Mouse (Mus musculus): ENCODE data around the gene Slc7a1. TPM values are rescaled to one million over a fixed set of nuclear protein-coding genes. Genes with fewer than 3 reads are reported as not detected.
"Not testable (repeated sequence)": the region's sequence is repeated elsewhere in the genome, so short reads cannot be mapped to it uniquely, and the experiment has no call there.

The Slc7a1 gene
- polyA plus RNA-seq, 1 experiment from 2014 or later, result 16.7 TPM

DNA sequence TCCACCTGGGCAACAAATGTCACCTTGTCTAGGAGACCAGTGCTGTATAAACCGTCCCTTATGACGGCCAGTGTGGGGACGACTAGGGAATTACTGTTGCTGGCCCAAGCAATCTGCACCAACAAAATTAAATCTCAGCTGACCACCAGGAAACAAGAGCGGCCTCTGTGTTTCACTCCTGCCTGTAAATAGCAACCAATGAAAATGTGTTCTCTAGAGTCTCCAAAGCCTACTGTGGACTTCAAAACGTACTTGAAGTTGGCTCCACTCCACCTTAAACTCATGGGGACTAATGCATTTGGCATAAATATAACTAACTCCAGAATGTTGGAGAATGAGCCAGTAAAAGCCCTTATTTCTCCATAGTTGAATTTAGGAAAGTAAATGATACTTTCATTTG, 55.3 kb downstream of the Slc7a1 start:
- no peaks in the 10 kb centered on the region for H3K27me3 ChIP-seq (ENCODE audit: insufficient read depth, low read length)
- H3K27ac ChIP-seq (ENCODE audit: low read length), result no peak overlapping the region
- peaks cover 10% of the 10 kb centered on the region; the same call in 1 of the 2 replicates for H3K36me3 ChIP-seq (ENCODE audit: insufficient read depth, low read length)
- H3K9me3 ChIP-seq (ENCODE audit: low read length), result no peaks in the 10 kb centered on the region
- H3K4me1 ChIP-seq (ENCODE audit: insufficient read depth, low read length), result peaks cover 14% of the 10 kb centered on the region
- ATAC-seq (ENCODE audit: low FRiP score, low TSS enrichment), result no peak
- 67% methylated on average over 5 of the region's 5 CpGs for WGBS
- no peak overlapping the region for H3K4me3 ChIP-seq (ENCODE audit: low read length)
- no peak overlapping the region for H3K4me2 ChIP-seq (replicated peaks; ENCODE audit: low read depth, low read length)
- no peak overlapping the region for H3K9ac ChIP-seq (replicated peaks; ENCODE audit: low read length)

DNA sequence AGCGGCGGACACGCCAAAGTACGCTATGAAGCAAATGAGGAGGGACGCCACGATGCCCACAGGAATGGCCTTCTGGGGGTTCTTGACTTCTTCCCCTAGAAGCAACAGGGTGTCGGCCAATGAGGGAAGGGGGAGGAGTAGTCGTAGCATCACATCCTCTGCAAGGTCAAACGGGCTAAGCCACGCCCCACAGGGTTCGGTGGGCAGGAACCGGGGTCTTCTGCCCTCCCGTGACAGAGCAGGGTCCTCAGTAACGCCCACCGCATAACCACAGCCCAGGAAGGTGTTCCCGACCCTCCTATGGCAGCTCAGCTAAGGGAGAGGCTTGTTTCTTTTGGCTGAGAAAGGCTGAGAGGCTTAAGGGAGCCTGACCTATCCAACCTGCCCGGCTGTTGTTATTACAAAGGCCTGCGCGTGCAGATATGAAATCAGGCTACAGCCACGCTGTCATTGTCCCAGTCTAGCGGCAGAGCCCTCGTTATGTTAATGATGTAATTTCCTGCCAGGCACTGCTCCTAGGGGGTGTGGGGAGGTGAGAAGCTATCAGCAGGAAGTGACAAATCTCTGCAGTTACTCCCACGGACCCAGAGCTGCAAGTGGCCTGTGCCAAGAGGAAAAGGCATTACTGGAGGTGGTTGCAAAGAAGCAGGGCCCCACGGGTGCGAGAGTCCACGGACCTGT, 57.5 kb downstream of the Slc7a1 start:
- 22% methylated on average over 26 of the region's 26 CpGs for WGBS
- peak overlapping the region; percentile 32 for H3K4me3 ChIP-seq (ENCODE audit: low read length)
- peak overlapping the region; percentile 48; the same call in 1 of the 2 replicates for H3K9ac ChIP-seq (replicated peaks; ENCODE audit: low read length)

DNA sequence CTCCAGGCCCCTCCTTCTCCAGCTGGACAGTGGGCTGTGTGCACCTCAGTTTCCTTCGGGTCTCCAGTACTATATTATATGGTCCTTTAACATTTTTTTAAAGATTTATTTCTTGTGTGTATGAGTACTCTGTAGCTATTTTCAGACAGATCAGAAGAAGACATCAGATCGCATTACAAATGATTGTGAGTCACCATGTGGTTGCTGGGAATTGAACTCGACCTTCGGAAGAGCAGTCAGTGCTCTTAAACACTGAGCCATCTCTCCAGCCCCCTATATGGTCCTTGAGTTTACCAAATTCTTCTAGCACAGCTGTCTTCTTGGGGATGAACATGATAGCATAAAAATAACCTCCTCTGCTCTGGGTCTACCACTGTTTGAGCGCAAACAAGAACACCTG, 60.6 kb downstream of the Slc7a1 start:
- ATAC-seq (ENCODE audit: low FRiP score, low TSS enrichment), result no peak
- Histone ChIP-seq H3K4me2 (replicated peaks; ENCODE audit: low read depth, low read length) (no peak overlapping the region), H3K27me3 (ENCODE audit: insufficient read depth, low read length) (no peaks in the 10 kb centered on the region), H3K9me3 (ENCODE audit: low read length) (no peaks in the 10 kb centered on the region), H3K36me3 (ENCODE audit: insufficient read depth, low read length) (peaks cover 23% of the 10 kb centered on the region), H3K27ac (ENCODE audit: low read length) (no peak overlapping the region), H3K4me3 (ENCODE audit: low read length) (no peak overlapping the region), H3K9ac (replicated peaks; ENCODE audit: low read length) (no peak overlapping the region), H3K4me1 (ENCODE audit: insufficient read depth, low read length) (peaks cover 14% of the 10 kb centered on the region)
- WGBS, result 91% methylated on average over 5 of the region's 5 CpGs

More for the DNA sequence above, 57.5 kb downstream of the Slc7a1 start:
- no peaks in the 10 kb centered on the region for H3K27me3 ChIP-seq (ENCODE audit: insufficient read depth, low read length)
- peak; percentile 85 for ATAC-seq (ENCODE audit: low FRiP score, low TSS enrichment)
- H3K4me1 ChIP-seq (ENCODE audit: insufficient read depth, low read length), result peaks cover 14% of the 10 kb centered on the region
- H3K27ac ChIP-seq (ENCODE audit: low read length), result peak overlapping the region; percentile 64
- H3K36me3 ChIP-seq (ENCODE audit: insufficient read depth, low read length), result peaks cover 10% of the 10 kb centered on the region; the same call in 1 of the 2 replicates
- no peaks in the 10 kb centered on the region for H3K9me3 ChIP-seq (ENCODE audit: low read length)
- peak overlapping the region; percentile 49 for H3K4me2 ChIP-seq (replicated peaks; ENCODE audit: low read depth, low read length)

DNA sequence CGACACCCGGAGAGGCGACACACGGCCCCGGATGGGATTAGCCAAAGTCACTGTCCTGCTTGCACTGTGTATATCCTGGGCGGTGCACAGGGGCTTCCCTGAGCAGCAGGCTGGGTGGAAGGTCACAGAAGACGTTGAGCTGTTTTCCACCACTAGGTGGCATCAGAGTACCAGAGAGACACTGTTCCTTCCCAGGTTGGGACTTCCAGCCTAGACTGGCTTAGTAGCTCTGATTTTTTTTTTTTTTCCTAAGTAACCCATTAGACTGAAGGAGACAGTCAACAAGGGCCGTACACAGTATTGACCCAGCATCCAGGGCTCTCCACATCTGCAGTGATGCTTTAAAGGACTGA, 67.1 kb downstream of the Slc7a1 start:
- 30% methylated on average over 8 of the region's 8 CpGs for WGBS
- Histone ChIP-seq H3K4me2 (replicated peaks; ENCODE audit: low read depth, low read length) (no peak overlapping the region), H3K27me3 (ENCODE audit: insufficient read depth, low read length) (no peaks in the 10 kb centered on the region), H3K36me3 (ENCODE audit: insufficient read depth, low read length) (peaks cover 26% of the 10 kb centered on the region), H3K9ac (replicated peaks; ENCODE audit: low read length) (no peak overlapping the region), H3K4me1 (ENCODE audit: insufficient read depth, low read length) (no peaks in the 10 kb centered on the region), H3K27ac (ENCODE audit: low read length) (no peak overlapping the region), H3K4me3 (ENCODE audit: low read length) (no peak overlapping the region), H3K9me3 (ENCODE audit: low read length) (no peaks in the 10 kb centered on the region)
- peak; percentile 69 for ATAC-seq (ENCODE audit: low FRiP score, low TSS enrichment)

DNA sequence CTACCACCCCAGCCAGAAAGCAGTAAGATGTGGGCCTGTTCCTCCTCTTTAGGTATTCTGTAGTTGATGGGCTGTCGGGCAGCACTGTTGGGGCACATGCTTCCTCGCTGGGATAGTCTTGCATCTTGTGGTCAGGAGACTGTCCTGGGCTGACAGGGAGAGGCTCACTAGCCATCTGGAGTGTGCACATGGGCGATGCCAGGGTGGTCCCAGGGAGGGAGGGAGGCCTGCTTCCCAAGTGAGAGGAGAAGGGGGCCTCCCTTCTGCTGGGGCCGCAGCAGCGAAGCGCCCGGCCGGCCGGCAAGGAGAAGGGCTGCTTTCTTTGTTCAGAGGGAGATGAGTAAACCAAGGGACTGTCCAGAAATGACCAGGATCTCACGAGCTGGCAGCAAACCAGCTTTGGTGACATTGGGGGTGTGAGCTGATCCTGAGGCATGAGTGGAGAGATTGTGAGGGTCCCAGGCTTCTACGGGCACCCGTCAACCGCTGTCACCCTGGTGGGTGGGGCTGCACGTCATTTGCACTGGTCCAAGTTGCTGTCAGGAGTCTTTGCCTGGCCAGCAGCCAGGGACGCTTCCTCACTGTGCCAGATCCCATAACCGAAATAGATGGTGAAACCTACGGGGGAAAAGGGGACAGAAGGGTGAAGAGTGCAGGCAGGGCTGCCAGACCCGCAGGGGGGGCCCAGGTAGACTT, 67.6 kb downstream of the Slc7a1 start:
- no peak overlapping the region for H3K4me2 ChIP-seq (replicated peaks; ENCODE audit: low read depth, low read length)
- no peaks in the 10 kb centered on the region for H3K27me3 ChIP-seq (ENCODE audit: insufficient read depth, low read length)
- peaks cover 26% of the 10 kb centered on the region for H3K36me3 ChIP-seq (ENCODE audit: insufficient read depth, low read length)
- H3K4me1 ChIP-seq (ENCODE audit: insufficient read depth, low read length), result no peaks in the 10 kb centered on the region
- no peak overlapping the region for H3K4me3 ChIP-seq (ENCODE audit: low read length)
- 87% methylated on average over 18 of the region's 18 CpGs for WGBS
- peak; percentile 5; the same call in 1 of the 2 replicates for ATAC-seq (ENCODE audit: low FRiP score, low TSS enrichment)
- H3K9me3 ChIP-seq (ENCODE audit: low read length), result no peaks in the 10 kb centered on the region
- H3K9ac ChIP-seq (replicated peaks; ENCODE audit: low read length), result no peak overlapping the region
- H3K27ac ChIP-seq (ENCODE audit: low read length), result no peak overlapping the region

DNA sequence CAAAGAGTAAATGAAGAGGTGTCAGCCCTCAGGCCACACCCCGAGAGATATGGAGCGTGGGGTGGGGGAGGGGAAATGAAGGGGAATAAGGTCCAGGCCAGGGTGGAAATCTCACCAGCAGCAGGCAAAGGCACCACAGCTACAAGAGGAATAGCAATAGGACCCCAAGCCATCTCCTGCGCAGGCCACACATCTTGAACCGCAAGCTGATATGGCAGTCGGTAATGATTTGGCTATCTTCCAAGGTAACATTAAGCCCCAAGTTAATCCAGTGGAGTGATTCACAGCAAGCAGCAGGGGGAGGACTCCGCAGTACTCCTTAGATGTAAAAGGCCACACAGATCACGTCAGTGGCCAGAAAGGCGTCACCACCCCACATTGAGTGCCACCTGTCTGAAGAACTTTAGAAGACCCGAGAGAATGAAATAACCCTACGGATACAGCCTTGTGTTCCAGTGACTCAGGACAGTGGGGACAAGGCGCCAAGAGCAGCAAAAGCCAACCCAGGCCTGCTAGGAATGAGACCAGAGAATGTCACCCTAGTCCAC, 68.4 kb downstream of the Slc7a1 start:
- Histone ChIP-seq H3K9ac (replicated peaks; ENCODE audit: low read length) (no peak overlapping the region), H3K4me2 (replicated peaks; ENCODE audit: low read depth, low read length) (no peak overlapping the region), H3K9me3 (ENCODE audit: low read length) (no peaks in the 10 kb centered on the region), H3K27ac (ENCODE audit: low read length) (no peak overlapping the region), H3K4me1 (ENCODE audit: insufficient read depth, low read length) (no peaks in the 10 kb centered on the region), H3K27me3 (ENCODE audit: insufficient read depth, low read length) (no peaks in the 10 kb centered on the region), H3K4me3 (ENCODE audit: low read length) (no peak overlapping the region), H3K36me3 (ENCODE audit: insufficient read depth, low read length) (peaks cover 20% of the 10 kb centered on the region)
- 71% methylated on average over 11 of the region's 11 CpGs for WGBS
- ATAC-seq (ENCODE audit: low FRiP score, low TSS enrichment), result no peak

DNA sequence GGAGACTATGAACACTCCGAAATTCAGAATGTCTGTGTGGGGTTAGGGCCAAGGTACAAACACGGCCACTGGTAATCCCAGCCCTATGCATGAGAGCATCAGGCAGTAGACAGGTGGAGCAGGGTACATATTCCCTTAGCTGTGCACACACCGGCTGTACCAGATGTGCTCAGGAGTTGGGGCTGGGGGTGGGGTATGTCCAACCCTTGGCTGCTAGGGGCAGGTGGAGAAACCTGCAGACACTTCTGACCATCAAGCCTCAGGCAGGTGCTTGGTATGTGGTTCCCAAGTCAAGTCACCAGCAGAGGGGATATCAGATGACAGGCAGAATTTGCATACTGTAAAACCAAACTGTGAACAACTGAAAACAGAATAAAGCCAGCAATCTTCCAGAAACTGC, 70.7 kb downstream of the Slc7a1 start:
- Histone ChIP-seq H3K4me2 (replicated peaks; ENCODE audit: low read depth, low read length) (no peak overlapping the region), H3K9ac (replicated peaks; ENCODE audit: low read length) (no peak overlapping the region), H3K27me3 (ENCODE audit: insufficient read depth, low read length) (no peaks in the 10 kb centered on the region), H3K4me1 (ENCODE audit: insufficient read depth, low read length) (no peaks in the 10 kb centered on the region), H3K4me3 (ENCODE audit: low read length) (no peak overlapping the region), H3K27ac (ENCODE audit: low read length) (no peak overlapping the region), H3K36me3 (ENCODE audit: insufficient read depth, low read length) (peaks cover 8% of the 10 kb centered on the region), H3K9me3 (ENCODE audit: low read length) (no peaks in the 10 kb centered on the region)
- WGBS, result 85% methylated on average over 3 of the region's 3 CpGs
- no peak for ATAC-seq (ENCODE audit: low FRiP score, low TSS enrichment)

DNA sequence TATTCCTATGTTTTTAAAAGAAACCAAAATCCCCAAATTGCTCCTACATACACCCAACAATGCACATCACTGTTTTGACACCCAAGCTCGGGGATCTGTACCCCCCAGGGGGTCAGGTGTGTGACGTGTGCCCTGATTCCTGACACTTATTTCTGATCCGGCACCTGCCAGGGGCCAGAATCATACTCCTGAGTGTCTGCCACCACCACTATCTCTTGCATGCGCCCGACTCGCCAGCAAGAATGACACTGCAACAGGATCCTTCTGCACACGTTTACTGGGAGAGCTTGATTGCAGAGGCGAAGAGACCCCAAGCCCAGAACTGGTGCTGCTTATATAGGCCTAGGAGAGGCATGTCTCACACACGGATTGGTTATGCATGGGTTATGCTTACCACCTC, 73.4 kb downstream of the Slc7a1 start:
- not testable (repeated sequence) for H3K4me3 ChIP-seq (ENCODE audit: low read length); H3K27ac ChIP-seq (ENCODE audit: low read length); H3K9me3 ChIP-seq (ENCODE audit: low read length); ATAC-seq (ENCODE audit: low FRiP score, low TSS enrichment); H3K4me2 ChIP-seq (replicated peaks; ENCODE audit: low read depth, low read length); H3K27me3 ChIP-seq (ENCODE audit: insufficient read depth, low read length); H3K4me1 ChIP-seq (ENCODE audit: insufficient read depth, low read length); H3K36me3 ChIP-seq (ENCODE audit: insufficient read depth, low read length); H3K9ac ChIP-seq (replicated peaks; ENCODE audit: low read length)
- WGBS, result 93% methylated on average over 9 of the region's 9 CpGs

DNA sequence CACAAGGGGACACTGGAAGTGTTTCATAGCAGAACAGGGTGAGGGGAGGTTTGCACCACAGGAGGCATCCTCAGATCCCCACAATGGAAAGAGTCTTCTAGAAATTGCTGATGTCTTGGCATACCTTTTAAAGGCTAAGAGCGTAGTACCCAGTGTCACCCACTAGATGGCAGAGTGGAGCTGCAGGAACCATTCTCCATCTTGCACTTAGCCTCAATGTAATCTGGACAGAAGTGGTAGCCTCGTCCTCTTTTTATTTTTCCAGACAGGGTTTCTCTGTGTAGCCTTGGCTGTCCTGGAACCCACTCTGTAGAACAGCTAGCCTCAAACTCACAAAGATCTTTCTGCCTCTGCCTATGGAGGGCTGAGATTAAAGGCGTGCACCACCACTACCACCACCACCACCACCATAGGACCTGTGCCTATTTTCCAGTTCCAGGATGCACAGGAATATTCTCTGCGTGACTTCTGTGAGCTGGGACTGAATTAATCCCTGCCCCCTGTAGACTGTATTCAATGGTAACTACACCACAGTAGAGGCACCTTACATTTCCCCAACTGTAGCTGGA, 74.3 kb downstream of the Slc7a1 start:
- no peaks in the 10 kb centered on the region for H3K4me1 ChIP-seq (ENCODE audit: insufficient read depth, low read length)
- H3K27me3 ChIP-seq (ENCODE audit: insufficient read depth, low read length), result no peaks in the 10 kb centered on the region
- ATAC-seq (ENCODE audit: low FRiP score, low TSS enrichment), result no peak; the same call in 1 of the 2 replicates
- H3K9ac ChIP-seq (replicated peaks; ENCODE audit: low read length), result no peak overlapping the region
- no peak overlapping the region for H3K4me3 ChIP-seq (ENCODE audit: low read length)
- no peak overlapping the region for H3K4me2 ChIP-seq (replicated peaks; ENCODE audit: low read depth, low read length)
- H3K36me3 ChIP-seq (ENCODE audit: insufficient read depth, low read length), result no peaks in the 10 kb centered on the region
- WGBS, result 42% methylated on average over 4 of the region's 4 CpGs
- H3K27ac ChIP-seq (ENCODE audit: low read length), result no peak overlapping the region
- H3K9me3 ChIP-seq (ENCODE audit: low read length), result no peaks in the 10 kb centered on the region

DNA sequence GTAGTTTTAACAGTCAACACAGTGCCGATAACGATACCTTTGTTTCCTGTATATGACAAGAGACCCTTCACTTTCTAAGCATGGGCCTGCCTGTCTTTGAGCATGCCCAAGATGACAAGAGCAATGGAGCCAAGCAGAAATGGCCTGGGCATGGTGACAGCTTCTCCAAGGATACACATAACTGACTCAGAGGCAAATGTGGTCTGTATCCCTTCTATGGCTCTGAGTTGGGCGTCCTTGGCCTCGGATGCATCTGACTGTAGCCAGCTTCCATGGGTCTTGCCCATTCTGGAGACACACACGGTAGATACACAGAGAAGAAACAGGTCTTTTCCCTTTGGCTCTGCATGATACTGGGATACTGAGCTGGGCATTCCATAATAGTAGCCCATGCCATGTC, 84.8 kb downstream of the Slc7a1 start:
- Histone ChIP-seq H3K4me3 (ENCODE audit: low read length) (no peak overlapping the region), H3K27me3 (ENCODE audit: insufficient read depth, low read length) (no peaks in the 10 kb centered on the region), H3K4me2 (replicated peaks; ENCODE audit: low read depth, low read length) (no peak overlapping the region), H3K9ac (replicated peaks; ENCODE audit: low read length) (no peak overlapping the region), H3K36me3 (ENCODE audit: insufficient read depth, low read length) (no peaks in the 10 kb centered on the region), H3K27ac (ENCODE audit: low read length) (no peak overlapping the region), H3K4me1 (ENCODE audit: insufficient read depth, low read length) (no peaks in the 10 kb centered on the region), H3K9me3 (ENCODE audit: low read length) (no peaks in the 10 kb centered on the region)
- WGBS, result 95% methylated on average over 5 of the region's 5 CpGs
- ATAC-seq (ENCODE audit: low FRiP score, low TSS enrichment), result no peak
